Mouse (Mus musculus): ENCODE measurements around the gene Bglap. TPM values are rescaled to one million over a fixed set of nuclear protein-coding genes. Genes with fewer than 3 reads are reported as not detected.
"Not testable (repeated sequence)": the region's sequence is repeated elsewhere in the genome, so short reads cannot be mapped to it uniquely, and the experiment has no call there.

Gene Bglap
- total and polyA plus RNA-seq, 2 experiments from 2014 or later: not detected

- H3K9me3 ChIP-seq (ENCODE audit: low read length): no peaks in the 10 kb centered on the region
- no peak for ATAC-seq
- WGBS: 93% methylated on average over 8 of the region's 8 CpGs
These were observed 11.5 kb upstream of the Bglap start for GRCm38 (mm10) chr3:88395742-88396141.

GRCm38 (mm10) chr3:88395288-88395687, 11.0 kb upstream of the Bglap start:
- Histone ChIP-seq H3K4me3 (ENCODE audit: low read length) (no peak overlapping the region), H3K36me3 (ENCODE audit: insufficient read depth, low read length) (no peaks in the 10 kb centered on the region), H3K4me2 (ENCODE audit: low read depth, low read length) (no peak overlapping the region), H3K4me1 (ENCODE audit: insufficient read depth, low read length) (no peaks in the 10 kb centered on the region), H3K27me3 (ENCODE audit: insufficient read depth, low read length) (no peaks in the 10 kb centered on the region), H3K9me3 (ENCODE audit: low read length) (no peaks in the 10 kb centered on the region), H3K27ac (no peak overlapping the region), H3K9ac (replicated peaks; ENCODE audit: low read length) (no peak overlapping the region)
- TF ChIP-seq CTCF (IDR thresholded peaks at IDR 0.05; ENCODE audit: low read depth): no peak
- 94% methylated on average over 6 of the region's 6 CpGs for WGBS
- ATAC-seq: no peak
- no peak for DNase-seq (ENCODE audit: low spot score)

More at GRCm38 (mm10) chr3:88395742-88396141, 11.5 kb upstream of the Bglap start:
- no peak overlapping the region for H3K4me3 ChIP-seq (ENCODE audit: low read length)
- H3K4me1 ChIP-seq (ENCODE audit: insufficient read depth, low read length): no peaks in the 10 kb centered on the region
- no peaks in the 10 kb centered on the region for H3K36me3 ChIP-seq (ENCODE audit: insufficient read depth, low read length)
- no peaks in the 10 kb centered on the region for H3K27me3 ChIP-seq (ENCODE audit: insufficient read depth, low read length)
- TF ChIP-seq CTCF (IDR thresholded peaks at IDR 0.05; ENCODE audit: low read depth): no peak
- no peak overlapping the region for H3K4me2 ChIP-seq (ENCODE audit: low read depth, low read length)
- no peak overlapping the region for H3K9ac ChIP-seq (replicated peaks; ENCODE audit: low read length)
- no peak overlapping the region for H3K27ac ChIP-seq
- no peak for DNase-seq (ENCODE audit: low spot score)

GRCm38 (mm10) chr3:88393776-88394375, 9.6 kb upstream of the Bglap start:
- H3K9me3 ChIP-seq (ENCODE audit: low read length): no peaks in the 10 kb centered on the region
- no peak overlapping the region for H3K9ac ChIP-seq (replicated peaks; ENCODE audit: low read length)
- no peak overlapping the region for H3K27ac ChIP-seq
- H3K4me1 ChIP-seq (ENCODE audit: insufficient read depth, low read length): no peaks in the 10 kb centered on the region
- DNase-seq (ENCODE audit: low spot score) (no peak), ATAC-seq (no peak)
- TF ChIP-seq CTCF (IDR thresholded peaks at IDR 0.05; ENCODE audit: low read depth): no peak
- WGBS: 85% methylated on average over 9 of the region's 9 CpGs
- H3K4me3 ChIP-seq (ENCODE audit: low read length): no peak overlapping the region
- no peaks in the 10 kb centered on the region for H3K27me3 ChIP-seq (ENCODE audit: insufficient read depth, low read length)
- no peak overlapping the region for H3K4me2 ChIP-seq (ENCODE audit: low read depth, low read length)
- H3K36me3 ChIP-seq (ENCODE audit: insufficient read depth, low read length): no peaks in the 10 kb centered on the region

- DNase-seq (ENCODE audit: low spot score): not testable (repeated sequence)
- WGBS: 30% methylated on average over 2 of the region's 7 CpGs
These were observed 1.9 kb downstream of the Bglap start for GRCm38 (mm10) chr3:88382383-88382782.

GRCm38 (mm10) chr3:88381389-88382315, 2.6 kb downstream of the Bglap start:
- Histone ChIP-seq H3K27ac (0 out of 2 replicates have a peak overlapping the region, but pooled peaks have one; percentile 26), H3K4me2 (ENCODE audit: low read depth, low read length) (peak overlapping the region; percentile 38; the same call in 1 of the 2 replicates)
- WGBS: 5% methylated on average over 21 of the region's 22 CpGs
- ATAC-seq (peak; percentile 88), DNase-seq (ENCODE audit: low spot score) (peak; percentile 63)
- H3K9ac ChIP-seq (replicated peaks; ENCODE audit: low read length); H3K27me3 ChIP-seq (ENCODE audit: insufficient read depth, low read length); H3K36me3 ChIP-seq (ENCODE audit: insufficient read depth, low read length); H3K9me3 ChIP-seq (ENCODE audit: low read length); H3K4me1 ChIP-seq (ENCODE audit: insufficient read depth, low read length); H3K4me3 ChIP-seq (ENCODE audit: low read length): not testable (repeated sequence)

More at GRCm38 (mm10) chr3:88382383-88382782, 1.9 kb downstream of the Bglap start:
- H3K27ac ChIP-seq; H3K27me3 ChIP-seq (ENCODE audit: insufficient read depth, low read length); H3K9ac ChIP-seq (replicated peaks; ENCODE audit: low read length); H3K9me3 ChIP-seq (ENCODE audit: low read length); H3K36me3 ChIP-seq (ENCODE audit: insufficient read depth, low read length); H3K4me1 ChIP-seq (ENCODE audit: insufficient read depth, low read length); H3K4me2 ChIP-seq (ENCODE audit: low read depth, low read length); H3K4me3 ChIP-seq (ENCODE audit: low read length): not testable (repeated sequence)
- ATAC-seq: 0 out of 2 replicates have a peak, but pooled peaks have one; percentile 6

- not testable (repeated sequence) for H3K36me3 ChIP-seq (ENCODE audit: insufficient read depth, low read length); H3K4me2 ChIP-seq (ENCODE audit: low read depth, low read length); H3K9me3 ChIP-seq (ENCODE audit: low read length); H3K27ac ChIP-seq; DNase-seq (ENCODE audit: low spot score); H3K4me3 ChIP-seq (ENCODE audit: low read length); H3K4me1 ChIP-seq (ENCODE audit: insufficient read depth, low read length); H3K27me3 ChIP-seq (ENCODE audit: insufficient read depth, low read length); H3K9ac ChIP-seq (replicated peaks; ENCODE audit: low read length); ATAC-seq
- WGBS: 76% methylated on average over 4 of the region's 5 CpGs
These were observed 5.7 kb downstream of the Bglap start, which contains the start of gene Bglap2 for GRCm38 (mm10) chr3:88378599-88378998. TSS of gene Bglap2 (minus strand) at chr3:88378699.

- H3K4me1 ChIP-seq (ENCODE audit: insufficient read depth, low read length); H3K4me3 ChIP-seq (ENCODE audit: low read length); H3K36me3 ChIP-seq (ENCODE audit: insufficient read depth, low read length); H3K9me3 ChIP-seq (ENCODE audit: low read length); H3K9ac ChIP-seq (replicated peaks; ENCODE audit: low read length); H3K4me2 ChIP-seq (ENCODE audit: low read depth, low read length); DNase-seq (ENCODE audit: low spot score); H3K27me3 ChIP-seq (ENCODE audit: insufficient read depth, low read length): not testable (repeated sequence)
- peak; percentile 34; the same call in 1 of the 2 replicates for ATAC-seq
- H3K27ac ChIP-seq: peak overlapping the region; percentile 26; the same call in 1 of the 2 replicates
- WGBS: 23% methylated on average over 5 of the region's 7 CpGs
These were observed 7.6 kb downstream of the Bglap start for GRCm38 (mm10) chr3:88376644-88377043.

GRCm38 (mm10) chr3:88375750-88376626, 8.3 kb downstream of the Bglap start:
- peak; percentile 51 for DNase-seq (ENCODE audit: low spot score)
- not testable (repeated sequence) for H3K27me3 ChIP-seq (ENCODE audit: insufficient read depth, low read length); H3K9ac ChIP-seq (replicated peaks; ENCODE audit: low read length); H3K36me3 ChIP-seq (ENCODE audit: insufficient read depth, low read length); H3K4me2 ChIP-seq (ENCODE audit: low read depth, low read length); H3K9me3 ChIP-seq (ENCODE audit: low read length); H3K4me3 ChIP-seq (ENCODE audit: low read length); H3K4me1 ChIP-seq (ENCODE audit: insufficient read depth, low read length)
- peak overlapping the region; percentile 26; the same call in 1 of the 2 replicates for H3K27ac ChIP-seq
- WGBS: 15% methylated on average over 18 of the region's 19 CpGs
- peak; percentile 88 for ATAC-seq

GRCm38 (mm10) chr3:88372643-88373042, 11.6 kb downstream of the Bglap start, which contains the start of gene Bglap3:
TSS of gene Bglap3 (minus strand) at chr3:88372743.
- not testable (repeated sequence) for H3K27ac ChIP-seq; H3K4me1 ChIP-seq (ENCODE audit: insufficient read depth, low read length); ATAC-seq; H3K9me3 ChIP-seq (ENCODE audit: low read length); H3K36me3 ChIP-seq (ENCODE audit: insufficient read depth, low read length); H3K9ac ChIP-seq (replicated peaks; ENCODE audit: low read length); DNase-seq (ENCODE audit: low spot score); H3K4me3 ChIP-seq (ENCODE audit: low read length); H3K4me2 ChIP-seq (ENCODE audit: low read depth, low read length); H3K27me3 ChIP-seq (ENCODE audit: insufficient read depth, low read length)
- 94% methylated on average over 9 of the region's 9 CpGs for WGBS
